Mouse (Mus musculus) CH12.LX (cell line): ENCODE measurements around the gene Iqcn. TPM values are rescaled to one million over a fixed set of nuclear protein-coding genes. Genes with fewer than 3 reads are reported as not detected.

Experiments
- DNase-seq: peaks from one replicate; pipeline ENCODE4 v3.0.0-alpha.2; 2013; ENCODE audit errors: extremely low read depth
- H3K27ac ChIP-seq: 2 replicates; pipeline ENCODE4 v1.5.1; 2012; ENCODE audit warnings: low read depth, mild to moderate bottlenecking, control low read depth, moderate library complexity; ENCODE audit not compliant: insufficient read depth
- H3K27me3 ChIP-seq: replicated peaks from 2 replicates; pipeline ENCODE3; 2012; ENCODE audit warnings: inconsistent platforms
- H3K36me3 ChIP-seq, 2 experiments: replicated peaks in 1 of 2; 2 replicates each; pipeline versions ENCODE3 to v1.6.1; 2012; ENCODE audit warnings: inconsistent platforms in 1 of 2, low read length in 1 of 2, mild to moderate bottlenecking in 1 of 2, mixed read lengths in 1 of 2, moderate library complexity in 1 of 2; ENCODE audit not compliant: control insufficient read depth in 1 of 2, insufficient read depth in 1 of 2
- H3K4me1 ChIP-seq, 2 experiments: 2 replicates each; pipeline ENCODE4 v1.6.1; 2012; ENCODE audit warnings: inconsistent platforms in 1 of 2, moderate library complexity in 1 of 2; ENCODE audit not compliant: insufficient read depth in 2 of 2, control insufficient read depth in 1 of 2
- H3K4me2 ChIP-seq: 2 replicates; pipeline ENCODE4 v1.6.1; 2012; ENCODE audit warnings: low read depth, mild to moderate bottlenecking, control low read depth; ENCODE audit not compliant: poor library complexity, insufficient read depth, severe bottlenecking
- H3K4me3 ChIP-seq, 3 experiments: fragments of 150-350 bp in 1 of 3; sonication (generic) in 1 of 3; replicated peaks in 1 of 3; 2 replicates each; pipeline versions ENCODE3 to v1.5.1; 2011 to 2012; ENCODE audit warnings: low read depth in 2 of 3, low read length in 2 of 3, mild to moderate bottlenecking in 2 of 3, moderate library complexity in 2 of 3, control low read depth in 1 of 3, improper control_type of control experiment in 1 of 3, inconsistent platforms in 1 of 3, mixed read lengths in 1 of 3; ENCODE audit not compliant: poor library complexity in 1 of 3
- H3K79me2 ChIP-seq: replicated peaks from 2 replicates; pipeline ENCODE4 v1.6.1; 2012; ENCODE audit warnings: mild to moderate bottlenecking, moderate library complexity; ENCODE audit not compliant: control insufficient read depth, poor library complexity, insufficient read depth, severe bottlenecking; ENCODE audit errors: extremely low read depth
- H3K9ac ChIP-seq: 2 replicates; pipeline ENCODE4 v1.6.1; 2012; ENCODE audit warnings: low read depth, mild to moderate bottlenecking, control low read depth, moderate library complexity; ENCODE audit not compliant: insufficient read depth
- H3K9me3 ChIP-seq: replicated peaks from 2 replicates; pipeline ENCODE3; 2012; ENCODE audit warnings: low read length, inconsistent platforms, mixed read lengths
- BHLHE40 ChIP-seq: IDR thresholded peaks from 2 replicates; pipeline ENCODE4 v1.6.1; 2011; ENCODE audit warnings: mild to moderate bottlenecking, low read depth, low read length, improper control_type of control experiment
- CTCF ChIP-seq, 2 experiments: IDR thresholded peaks in 1 of 2; conservative IDR thresholded peaks in 1 of 2; 2 replicates each; pipeline ENCODE4 v1.5.1; 2011 to 2012; ENCODE audit warnings: low read depth in 2 of 2, low read length in 2 of 2, improper control_type of control experiment in 1 of 2, inconsistent platforms in 1 of 2, mild to moderate bottlenecking in 1 of 2, moderate library complexity in 1 of 2
- ETS1 ChIP-seq: conservative IDR thresholded peaks from 2 replicates; pipeline ENCODE4 v1.6.1; 2012; ENCODE audit warnings: low read depth, mild to moderate bottlenecking, inconsistent platforms, low read length, improper control_type of control experiment, moderate library complexity
- GABPA ChIP-seq: IDR thresholded peaks from 2 replicates; pipeline ENCODE4 v1.6.1; 2012; ENCODE audit warnings: low read depth, low read length, improper control_type of control experiment, inconsistent platforms; ENCODE audit not compliant: insufficient replicate concordance
- HCFC1 ChIP-seq: IDR thresholded peaks from 2 replicates; pipeline ENCODE4 v1.6.1; 2012; ENCODE audit warnings: low read depth, mild to moderate bottlenecking, inconsistent platforms, low read length, improper control_type of control experiment
- IRF4 ChIP-seq: IDR thresholded peaks from 2 replicates; pipeline ENCODE4 v1.6.1; 2014; ENCODE audit warnings: low read depth, mild to moderate bottlenecking, inconsistent platforms, low read length, improper control_type of control experiment
- JUN ChIP-seq: IDR thresholded peaks from 2 replicates; pipeline ENCODE4 v1.6.1; 2011; ENCODE audit warnings: low read depth, mild to moderate bottlenecking, low read length, improper control_type of control experiment, moderate library complexity; ENCODE audit not compliant: insufficient read depth
- JUND ChIP-seq: conservative IDR thresholded peaks from 2 replicates; pipeline ENCODE4 v1.6.1; 2011; ENCODE audit warnings: low read depth, low read length, improper control_type of control experiment
- KAT2A ChIP-seq: IDR thresholded peaks from 2 replicates; pipeline ENCODE4 v1.6.1; 2012; ENCODE audit warnings: low read length, improper control_type of control experiment, inconsistent platforms; ENCODE audit not compliant: insufficient replicate concordance
- MAFK ChIP-seq: IDR thresholded peaks from 2 replicates; pipeline ENCODE4 v1.6.1; 2011; ENCODE audit warnings: low read length, improper control_type of control experiment; ENCODE audit not compliant: insufficient replicate concordance
- MAZ ChIP-seq: IDR thresholded peaks from 2 replicates; pipeline ENCODE4 v1.6.1; 2012; ENCODE audit warnings: low read depth, mild to moderate bottlenecking, inconsistent platforms, low read length, improper control_type of control experiment, moderate library complexity
- MYC ChIP-seq: IDR thresholded peaks from 2 replicates; pipeline ENCODE4 v1.6.1; 2011; ENCODE audit warnings: low read depth, mild to moderate bottlenecking, improper control_type of control experiment, low read length
- NELFE ChIP-seq: IDR thresholded peaks from 2 replicates; pipeline ENCODE4 v1.6.1; 2011; ENCODE audit warnings: low read depth, low read length, improper control_type of control experiment
- NRF1 ChIP-seq: IDR thresholded peaks from 2 replicates; pipeline ENCODE4 v1.6.1; 2014; ENCODE audit warnings: low read depth, mild to moderate bottlenecking, inconsistent platforms, low read length, improper control_type of control experiment, moderate library complexity
- POLR2A ChIP-seq: IDR thresholded peaks from 2 replicates; pipeline ENCODE4 v1.6.1; 2011; ENCODE audit warnings: low read depth, mild to moderate bottlenecking, improper control_type of control experiment, low read length
- SIN3A ChIP-seq: IDR thresholded peaks from 2 replicates; pipeline ENCODE4 v1.6.1; 2012; ENCODE audit warnings: low read length, improper control_type of control experiment, inconsistent platforms
- SMC3 ChIP-seq: IDR thresholded peaks from 2 replicates; pipeline ENCODE4 v1.6.1; 2011; ENCODE audit warnings: low read depth, low read length, improper control_type of control experiment
- TBP ChIP-seq: conservative IDR thresholded peaks from 2 replicates; pipeline ENCODE4 v1.6.1; 2011; ENCODE audit warnings: low read depth, low read length, improper control_type of control experiment
- UBTF ChIP-seq: IDR thresholded peaks from 2 replicates; pipeline ENCODE4 v1.6.1; 2012; ENCODE audit warnings: low read depth, mild to moderate bottlenecking, inconsistent platforms, low read length, improper control_type of control experiment, moderate library complexity
- USF1 ChIP-seq: IDR thresholded peaks from 2 replicates; pipeline ENCODE4 v1.6.1; 2014; ENCODE audit warnings: low read depth, mild to moderate bottlenecking, inconsistent platforms, low read length, improper control_type of control experiment
- USF2 ChIP-seq: conservative IDR thresholded peaks from 2 replicates; pipeline ENCODE4 v1.6.1; 2011; ENCODE audit warnings: low read depth, low read length, improper control_type of control experiment
- ZC3H11A ChIP-seq: IDR thresholded peaks from 2 replicates; pipeline ENCODE4 v1.6.1; 2012; ENCODE audit warnings: low read depth, mild to moderate bottlenecking, inconsistent platforms, low read length, improper control_type of control experiment
- dilution Hi-C: fragments of 300-500 bp; cut with MboI; formaldehyde crosslinking; loops from 2 replicates; pipeline ENCODE4 v1.14.3; 2020; ENCODE audit warnings: low sequenced_read_pairs; ENCODE audit not compliant: extremely low pct_unique_long_range_greater_than_20kb, extremely low pct_ligation_motif_present
- in situ Hi-C: fragments of 300-500 bp; cut with MboI; formaldehyde crosslinking; loops from 3 replicates; pipeline ENCODE4 v1.14.3; 2019; ENCODE audit warnings: low sequenced_read_pairs, low pct_ligation_motif_present, low pct_unique_long_range_greater_than_20kb, mixed read lengths
- polyA plus RNA-seq: library from polyadenylated mRNA; unstranded; fragments of >175 nt; gene quantifications from 2 replicates; pipeline ENCODE4 v1.2.1, GENCODE M21; 2012; ENCODE audit warnings: low read depth; ENCODE audit not compliant: insufficient read length
- total RNA-seq, 2 experiments: library from RNA; depleted of rRNA; stranded (reverse); fragments of 300-350 nt in 1 of 2; fragments of >200 nt in 1 of 2; gene quantifications; 2 replicates each; pipeline ENCODE4 v1.2.3; 2012 to 2014

Iqcn gene
- total and polyA plus RNA-seq, 3 experiments: 0.07 TPM; not detected in 2

GRCm38 (mm10) chr8:70744806-70745205 lies 41.5 kb downstream of the Iqcn start:
- dilution Hi-C loops: no loop called here
- Histone ChIP-seq H3K9me3 (no peaks in the 10 kb centered on the region), H3K27ac (no peak overlapping the region), H3K27me3 (no peaks in the 10 kb centered on the region), H3K4me3 (no peak overlapping the region)
- TF ChIP-seq JUN (no peak), CTCF (conservative IDR thresholded peaks at IDR 0.05 in 1 of 2, IDR thresholded peaks at IDR 0.05 in 1 of 2; ENCODE audit: low read depth in 2 of 2, low read length in 2 of 2) (no peak), USF1 (no peak), POLR2A (no peak), TBP (no peak), KAT2A (no peak), MYC (no peak), GABPA (no peak), SMC3 (no peak), NELFE (no peak), ETS1 (no peak), SIN3A (no peak), UBTF (no peak), BHLHE40 (no peak), USF2 (no peak), ZC3H11A (no peak), JUND (no peak)
- TF ChIP-seq, all 38 proteins: peak for 0
- H3K79me2 ChIP-seq: no peaks in the 10 kb centered on the region
- peaks cover 5 to 19% of the 10 kb centered on the region in 2 experiments; a peak in 3 of 4 replicates for H3K4me1 ChIP-seq
- peaks cover 4 to 49% of the 10 kb centered on the region in 2 experiments for H3K36me3 ChIP-seq
- H3K9ac ChIP-seq: no peak overlapping the region
- in situ Hi-C loops: no loop called here
- no peak overlapping the region for H3K4me2 ChIP-seq
- no peak for DNase-seq

DNA sequence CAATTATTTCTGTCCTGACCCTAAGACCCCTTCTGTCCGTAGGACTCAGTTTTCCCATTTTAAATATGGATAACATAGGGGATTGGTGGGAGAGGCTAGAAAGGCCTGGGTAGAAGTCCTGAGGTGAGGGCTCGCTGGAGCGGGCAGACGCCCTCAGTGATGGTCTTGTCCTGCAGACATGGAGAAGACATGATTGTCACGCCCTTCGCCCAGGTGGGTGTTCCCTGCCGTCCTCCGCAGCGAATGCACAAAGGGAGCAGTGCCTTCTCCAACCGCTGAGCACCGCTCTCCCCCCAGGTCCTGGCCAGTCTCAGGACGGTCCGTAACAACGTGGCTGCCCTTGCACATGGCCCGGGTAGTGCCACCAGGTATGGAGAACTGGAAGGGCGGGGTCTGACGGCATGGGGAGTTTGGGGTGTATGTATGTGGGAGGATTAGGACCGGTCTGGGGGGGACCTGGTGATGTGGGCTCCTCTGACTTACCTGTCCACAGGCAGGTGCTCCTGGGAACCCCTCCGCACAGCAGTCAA lies 42.5 kb downstream of the Iqcn start:
- H3K36me3 ChIP-seq: peaks cover 4 to 53% of the 10 kb centered on the region in 2 experiments
- dilution Hi-C loops: no loop called here
- no peak overlapping the region for H3K9ac ChIP-seq
- H3K4me3 ChIP-seq: no peak overlapping the region
- no peaks in the 10 kb centered on the region for H3K79me2 ChIP-seq
- H3K4me1 ChIP-seq: peaks cover 8 to 28% of the 10 kb centered on the region in 2 experiments
- no peaks in the 10 kb centered on the region for H3K9me3 ChIP-seq
- no peak for DNase-seq
- TF ChIP-seq JUN (no peak), NRF1 (no peak), BHLHE40 (no peak), SIN3A (no peak), HCFC1 (no peak), ETS1 (no peak), MAFK (no peak), IRF4 (no peak), MAZ (no peak)
- TF ChIP-seq, all 38 proteins: peak for 0
- in situ Hi-C loops: no loop called here
- Histone ChIP-seq H3K27ac (no peak overlapping the region), H3K27me3 (no peaks in the 10 kb centered on the region), H3K4me2 (no peak overlapping the region)
